Mouse (Mus musculus): ENCODE measurements at regions not wholly inside any gene's neighbourhood (a gene's known extent, or its start where the extent isn't known, plus 50 kb on each side); places are given as distances from the start of the nearest gene placed in this dataset.

- no peak overlapping the region for H3K4me3 ChIP-seq (ENCODE audit: insufficient read depth, low read length)
- no peak overlapping the region for H3K27ac ChIP-seq (ENCODE audit: insufficient read depth, low read length)
- TF ChIP-seq CTCF (IDR thresholded peaks at IDR 0.05; ENCODE audit: extremely low read depth, insufficient read depth, low read length) (no peak), POLR2A (IDR thresholded peaks at IDR 0.05; ENCODE audit: extremely low read depth, insufficient read depth, low read length) (no peak)
- no peaks in the 10 kb centered on the region for H3K4me1 ChIP-seq (ENCODE audit: control insufficient read depth, insufficient read depth, low read length)
These were observed 167.8 kb downstream of the Tbx18 start for GRCm38 (mm10) chr9:87563244-87563643.

DNA sequence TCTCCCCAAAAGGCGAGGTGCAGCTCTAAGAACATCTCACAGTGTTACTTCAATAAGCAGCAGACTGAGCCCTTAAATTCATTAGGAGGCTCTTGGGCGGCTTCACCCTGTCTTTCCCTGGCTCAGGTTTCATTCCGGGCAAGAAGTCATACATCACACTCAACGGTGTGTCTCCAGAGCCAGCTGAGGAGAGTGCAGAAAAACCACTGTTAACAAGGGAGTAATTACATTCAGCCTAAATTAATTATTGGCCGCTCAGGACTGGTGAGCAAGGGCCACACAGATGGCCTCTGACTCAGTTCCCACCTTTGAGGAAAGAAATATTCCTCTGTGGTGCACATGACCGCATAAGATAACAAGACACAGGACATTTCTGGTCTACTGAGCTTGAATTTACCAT lies 168.3 kb downstream of the Tbx18 start:
- Histone ChIP-seq H3K27ac (ENCODE audit: insufficient read depth, low read length) (no peak overlapping the region), H3K4me1 (ENCODE audit: control insufficient read depth, insufficient read depth, low read length) (no peaks in the 10 kb centered on the region), H3K4me3 (ENCODE audit: insufficient read depth, low read length) (no peak overlapping the region)
- TF ChIP-seq CTCF (IDR thresholded peaks at IDR 0.05; ENCODE audit: extremely low read depth, insufficient read depth, low read length) = no peak

- Histone ChIP-seq H3K4me3 (ENCODE audit: insufficient read depth, low read length) (no peak overlapping the region), H3K27ac (ENCODE audit: insufficient read depth, low read length) (no peak overlapping the region), H3K4me1 (ENCODE audit: control insufficient read depth, insufficient read depth, low read length) (no peaks in the 10 kb centered on the region)
- no peak for TF ChIP-seq CTCF (IDR thresholded peaks at IDR 0.05; ENCODE audit: extremely low read depth, insufficient read depth, low read length)
- no peak for TF ChIP-seq POLR2A (IDR thresholded peaks at IDR 0.05; ENCODE audit: extremely low read depth, insufficient read depth, low read length)
These were observed 173.2 kb downstream of the Tbx18 start for GRCm38 (mm10) chr9:87557841-87558240.

DNA sequence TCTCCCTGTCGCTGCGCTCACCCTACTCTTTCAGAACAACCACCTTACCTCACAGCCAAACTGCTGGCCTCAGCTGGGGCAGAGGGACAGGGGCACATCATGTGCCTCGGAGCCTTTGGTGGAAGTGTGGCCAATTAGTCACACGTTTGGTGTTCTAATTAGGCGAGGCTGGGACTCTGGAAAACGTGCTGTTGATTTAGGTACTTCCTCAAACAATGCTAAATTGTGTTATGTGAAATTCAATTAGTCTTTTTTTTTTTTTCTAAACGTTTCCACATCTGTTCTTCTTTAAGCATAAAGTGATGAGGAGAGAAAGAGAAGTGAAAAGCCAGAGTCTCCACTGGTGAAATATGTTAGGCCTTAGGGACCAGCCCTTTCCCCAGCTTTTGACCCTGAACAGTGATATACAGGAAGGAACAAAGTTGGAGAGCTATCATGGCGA lies 174.1 kb downstream of the Tbx18 start:
- no peak for TF ChIP-seq CTCF (IDR thresholded peaks at IDR 0.05; ENCODE audit: extremely low read depth, insufficient read depth, low read length)
- TF ChIP-seq POLR2A (IDR thresholded peaks at IDR 0.05; ENCODE audit: extremely low read depth, insufficient read depth, low read length) = no peak

DNA sequence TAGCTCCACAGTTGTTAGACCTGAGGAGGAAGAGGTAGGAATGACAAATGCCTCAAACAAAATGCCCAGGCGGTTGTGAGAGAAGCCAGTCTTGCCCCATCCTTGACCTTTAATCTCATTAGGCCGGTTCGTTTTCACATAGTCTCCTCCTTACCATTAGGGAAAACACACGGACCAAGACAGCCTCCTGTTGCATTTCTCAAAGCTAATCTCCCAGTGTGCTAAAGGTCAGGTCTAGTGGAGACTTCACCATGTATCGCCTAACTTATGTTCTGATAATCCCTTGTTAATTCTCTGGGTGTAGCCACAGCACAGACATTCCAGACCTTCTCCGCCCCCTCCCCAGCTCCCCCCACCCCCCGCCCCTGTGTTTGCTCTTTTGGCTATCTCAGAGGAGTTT lies 174.5 kb downstream of the Tbx18 start:
- H3K4me3 ChIP-seq (ENCODE audit: insufficient read depth, low read length) = no peak overlapping the region
- H3K27ac ChIP-seq (ENCODE audit: insufficient read depth, low read length) = no peak overlapping the region
- no peaks in the 10 kb centered on the region for H3K4me1 ChIP-seq (ENCODE audit: control insufficient read depth, insufficient read depth, low read length)
- TF ChIP-seq POLR2A (IDR thresholded peaks at IDR 0.05; ENCODE audit: extremely low read depth, insufficient read depth, low read length) (no peak), CTCF (IDR thresholded peaks at IDR 0.05; ENCODE audit: extremely low read depth, insufficient read depth, low read length) (no peak)

More for the DNA sequence above, 174.1 kb downstream of the Tbx18 start:
- Histone ChIP-seq H3K27ac (ENCODE audit: insufficient read depth, low read length) (no peak overlapping the region), H3K4me1 (ENCODE audit: control insufficient read depth, insufficient read depth, low read length) (no peaks in the 10 kb centered on the region), H3K4me3 (ENCODE audit: insufficient read depth, low read length) (no peak overlapping the region)

DNA sequence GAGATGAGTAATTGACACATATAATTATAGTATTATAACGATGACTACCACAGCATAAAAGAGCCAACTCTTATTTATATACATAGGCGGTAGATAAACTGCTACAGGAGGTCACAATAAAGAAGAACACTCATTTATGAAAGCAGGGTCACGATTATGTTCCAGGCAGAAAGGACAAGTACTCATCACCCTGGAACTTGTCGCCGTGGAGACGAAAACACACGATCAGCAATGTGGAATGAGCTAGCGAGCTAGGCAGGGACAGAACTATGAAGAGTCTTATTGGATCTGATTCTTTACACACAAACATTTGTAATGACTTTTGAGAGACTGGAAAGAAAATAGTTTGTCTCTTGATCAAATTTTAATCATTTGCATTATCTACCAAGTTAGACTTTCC lies 197.9 kb downstream of the Tbx18 start:
- Histone ChIP-seq H3K4me1 (ENCODE audit: control insufficient read depth, insufficient read depth, low read length) (no peaks in the 10 kb centered on the region), H3K4me3 (ENCODE audit: insufficient read depth, low read length) (no peak overlapping the region), H3K27ac (ENCODE audit: insufficient read depth, low read length) (no peak overlapping the region)
- no peak for TF ChIP-seq POLR2A (IDR thresholded peaks at IDR 0.05; ENCODE audit: extremely low read depth, insufficient read depth, low read length)
- no peak for TF ChIP-seq CTCF (IDR thresholded peaks at IDR 0.05; ENCODE audit: extremely low read depth, insufficient read depth, low read length)

- Histone ChIP-seq H3K4me1 (ENCODE audit: control insufficient read depth, insufficient read depth, low read length) (no peaks in the 10 kb centered on the region), H3K4me3 (ENCODE audit: insufficient read depth, low read length) (no peak overlapping the region), H3K27ac (ENCODE audit: insufficient read depth, low read length) (no peak overlapping the region)
- TF ChIP-seq CTCF (IDR thresholded peaks at IDR 0.05; ENCODE audit: extremely low read depth, insufficient read depth, low read length) (no peak), POLR2A (IDR thresholded peaks at IDR 0.05; ENCODE audit: extremely low read depth, insufficient read depth, low read length) (no peak)
These were observed 201.2 kb downstream of the Tbx18 start for GRCm38 (mm10) chr9:87529908-87530307.

DNA sequence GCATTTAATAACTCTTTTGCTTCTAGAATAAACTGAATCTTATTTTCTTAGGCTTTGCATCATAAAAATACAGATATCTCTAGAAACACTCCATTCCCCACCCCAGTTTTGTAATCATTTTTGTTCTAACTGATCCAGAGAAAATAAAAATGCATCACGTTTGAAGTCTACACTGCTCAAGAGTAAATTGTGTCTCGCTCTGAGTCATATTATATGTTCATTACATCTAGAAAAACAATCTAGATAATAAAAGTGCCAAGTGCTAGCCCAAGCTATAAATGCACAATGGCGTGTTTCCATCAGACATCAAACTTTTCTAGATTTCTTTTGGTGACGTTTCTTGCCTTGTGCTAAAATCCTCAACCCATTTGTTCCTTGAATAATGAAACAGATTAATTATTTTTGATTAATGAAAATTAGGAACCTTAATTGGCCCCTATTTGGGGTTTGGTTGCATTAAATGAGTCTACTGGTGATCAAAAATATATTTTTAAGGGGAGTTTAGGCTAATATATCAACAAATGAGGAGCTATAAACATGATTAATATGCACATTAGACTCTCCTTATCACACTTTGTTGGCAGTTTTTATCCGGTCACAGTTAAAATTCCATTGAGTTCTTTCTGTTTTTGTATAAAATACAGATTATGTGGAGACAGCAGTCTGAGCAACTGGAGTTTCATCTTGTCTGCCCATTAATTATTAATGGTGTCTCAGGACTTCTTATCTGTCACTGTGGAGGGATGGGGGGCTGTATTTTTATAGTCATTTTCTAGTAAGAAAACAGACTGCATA lies 206.0 kb downstream of the Tbx18 start:
- Histone ChIP-seq H3K4me3 (ENCODE audit: insufficient read depth, low read length) (no peak overlapping the region), H3K27ac (ENCODE audit: insufficient read depth, low read length) (no peak overlapping the region), H3K4me1 (ENCODE audit: control insufficient read depth, insufficient read depth, low read length) (no peaks in the 10 kb centered on the region)
- TF ChIP-seq POLR2A (IDR thresholded peaks at IDR 0.05; ENCODE audit: extremely low read depth, insufficient read depth, low read length) (no peak), CTCF (IDR thresholded peaks at IDR 0.05; ENCODE audit: extremely low read depth, insufficient read depth, low read length) (no peak)

GRCm38 (mm10) chr9:87510683-87511082 lies 220.4 kb downstream of the Tbx18 start:
- no peak for TF ChIP-seq CTCF (IDR thresholded peaks at IDR 0.05; ENCODE audit: extremely low read depth, insufficient read depth, low read length)
- no peak for TF ChIP-seq POLR2A (IDR thresholded peaks at IDR 0.05; ENCODE audit: extremely low read depth, insufficient read depth, low read length)
- no peak overlapping the region for H3K27ac ChIP-seq (ENCODE audit: insufficient read depth, low read length)
- no peak overlapping the region for H3K4me3 ChIP-seq (ENCODE audit: insufficient read depth, low read length)
- H3K4me1 ChIP-seq (ENCODE audit: control insufficient read depth, insufficient read depth, low read length) = no peaks in the 10 kb centered on the region

GRCm38 (mm10) chr9:87504673-87505385 lies 226.2 kb downstream of the Tbx18 start:
- Histone ChIP-seq H3K4me3 (ENCODE audit: insufficient read depth, low read length) (no peak overlapping the region), H3K27ac (ENCODE audit: insufficient read depth, low read length) (no peak overlapping the region), H3K4me1 (ENCODE audit: control insufficient read depth, insufficient read depth, low read length) (no peaks in the 10 kb centered on the region)
- no peak for TF ChIP-seq CTCF (IDR thresholded peaks at IDR 0.05; ENCODE audit: extremely low read depth, insufficient read depth, low read length)
- TF ChIP-seq POLR2A (IDR thresholded peaks at IDR 0.05; ENCODE audit: extremely low read depth, insufficient read depth, low read length) = no peak

Measured in cortical plate, adult 2 months (tissue).